Mouse (Mus musculus) MEL (cell line): Measurements from ENCODE around the gene Rasl11b. TPM values are rescaled to one million over a fixed set of nuclear protein-coding genes. Genes with fewer than 3 reads are reported as not detected.

Experiments
- DNase-seq: peaks from one replicate; pipeline ENCODE4 v3.0.0; 2011; ENCODE audit warnings: low read depth, low spot score
- H3K27ac ChIP-seq: 2 replicates; pipeline ENCODE4 v1.5.1; 2012; ENCODE audit warnings: low read depth, mild to moderate bottlenecking, control low read depth, low read length, moderate library complexity; ENCODE audit not compliant: control insufficient read depth
- H3K27me3 ChIP-seq, 2 experiments: fragments of 150-350 bp in 1 of 2; sonication (generic) in 1 of 2; 2 replicates each; pipeline ENCODE4 v1.6.1; 2012; ENCODE audit warnings: low read length in 2 of 2, mild to moderate bottlenecking in 2 of 2, improper control_type of control experiment in 1 of 2, moderate library complexity in 1 of 2; ENCODE audit not compliant: insufficient read depth in 2 of 2, control insufficient read depth in 1 of 2
- H3K36me3 ChIP-seq, 2 experiments: 2 replicates each; pipeline ENCODE4 v1.6.1; 2012 to 2014; ENCODE audit warnings: low read length in 2 of 2, improper control_type of control experiment in 1 of 2, inconsistent platforms in 1 of 2, mild to moderate bottlenecking in 1 of 2; ENCODE audit not compliant: insufficient read depth in 2 of 2, control insufficient read depth in 1 of 2
- H3K4me1 ChIP-seq, 2 experiments: fragments of 150-350 bp in 1 of 2; sonication (generic) in 1 of 2; 2 replicates each; pipeline ENCODE4 v1.6.1; 2012; ENCODE audit warnings: low read length in 2 of 2, improper control_type of control experiment in 1 of 2, mild to moderate bottlenecking in 1 of 2; ENCODE audit not compliant: insufficient read depth in 2 of 2, control insufficient read depth in 1 of 2
- H3K4me3 ChIP-seq, 2 experiments: fragments of 150-350 bp in 1 of 2; sonication (generic) in 1 of 2; 2 replicates each; pipeline ENCODE4 v1.5.1; 2012; ENCODE audit warnings: low read depth in 2 of 2, low read length in 2 of 2, mild to moderate bottlenecking in 2 of 2, moderate library complexity in 2 of 2, control low read depth in 1 of 2, improper control_type of control experiment in 1 of 2; ENCODE audit not compliant: control insufficient read depth in 1 of 2, insufficient read depth in 1 of 2
- H3K79me2 ChIP-seq: 2 replicates; pipeline ENCODE4 v1.6.1; 2012; ENCODE audit warnings: mild to moderate bottlenecking, low read length, moderate library complexity; ENCODE audit not compliant: control insufficient read depth, poor library complexity, insufficient read depth
- H3K9ac ChIP-seq: 2 replicates; pipeline ENCODE4 v1.6.1; 2012; ENCODE audit warnings: low read depth, mild to moderate bottlenecking, control low read depth, low read length, moderate library complexity; ENCODE audit not compliant: control insufficient read depth, poor library complexity, severe bottlenecking
- H3K9me3 ChIP-seq: fragments of 150-350 bp; sonication (generic); replicated peaks from 2 replicates; pipeline ENCODE4 v1.6.1; 2012; ENCODE audit warnings: mild to moderate bottlenecking, low read length, improper control_type of control experiment, moderate library complexity; ENCODE audit not compliant: insufficient read depth
- BHLHE40 ChIP-seq: IDR thresholded peaks from 2 replicates; pipeline ENCODE4 v1.6.1; 2012; ENCODE audit warnings: low read depth, mild to moderate bottlenecking, inconsistent platforms, low read length, improper control_type of control experiment, borderline replicate concordance
- CHD1 ChIP-seq: IDR thresholded peaks from 2 replicates; pipeline ENCODE4 v1.6.1; 2012; ENCODE audit warnings: low read depth, mild to moderate bottlenecking, inconsistent platforms, low read length, improper control_type of control experiment
- CHD2 ChIP-seq: IDR thresholded peaks from 2 replicates; pipeline ENCODE4 v1.6.1; 2011; ENCODE audit warnings: low read length, improper control_type of control experiment
- E2F4 ChIP-seq: IDR thresholded peaks from 2 replicates; pipeline ENCODE4 v1.6.1; 2011; ENCODE audit warnings: low read depth, low read length, improper control_type of control experiment, borderline replicate concordance
- ETS1 ChIP-seq: IDR thresholded peaks from 2 replicates; pipeline ENCODE4 v1.6.1; 2012; ENCODE audit warnings: low read depth, mild to moderate bottlenecking, inconsistent platforms, low read length, improper control_type of control experiment, moderate library complexity
- GATA1 ChIP-seq: IDR thresholded peaks from 2 replicates; pipeline ENCODE4 v1.6.1; 2011; ENCODE audit warnings: low read depth, low read length, improper control_type of control experiment
- HCFC1 ChIP-seq: IDR thresholded peaks from 2 replicates; pipeline ENCODE4 v1.6.1; 2012; ENCODE audit warnings: low read depth, mild to moderate bottlenecking, inconsistent platforms, low read length, improper control_type of control experiment, moderate library complexity
- MAFK ChIP-seq: IDR thresholded peaks from 2 replicates; pipeline ENCODE4 v1.6.1; 2011; ENCODE audit warnings: low read depth, mild to moderate bottlenecking, low read length, improper control_type of control experiment, borderline replicate concordance
- MAX ChIP-seq: IDR thresholded peaks from 2 replicates; pipeline ENCODE4 v1.6.1; 2011; ENCODE audit warnings: low read length, improper control_type of control experiment
- MXI1 ChIP-seq: IDR thresholded peaks from 2 replicates; pipeline ENCODE4 v1.6.1; 2011; ENCODE audit warnings: mild to moderate bottlenecking, low read depth, low read length, improper control_type of control experiment
- MYB ChIP-seq: IDR thresholded peaks from 2 replicates; pipeline ENCODE4 v1.6.1; 2011; ENCODE audit warnings: mild to moderate bottlenecking, low read depth, low read length, improper control_type of control experiment
- MYC ChIP-seq: IDR thresholded peaks from 2 replicates; pipeline ENCODE4 v1.6.1; 2011; ENCODE audit warnings: low read depth, mild to moderate bottlenecking, low read length, improper control_type of control experiment, moderate library complexity
- NELFE ChIP-seq: IDR thresholded peaks from 2 replicates; pipeline ENCODE4 v1.6.1; 2011; ENCODE audit warnings: low read depth, low read length, improper control_type of control experiment
- POLR2A ChIP-seq, 2 experiments: IDR thresholded peaks; 2 replicates each; pipeline ENCODE4 v1.6.1; 2011 to 2012; ENCODE audit warnings: low read length in 2 of 2, mild to moderate bottlenecking in 2 of 2, control low read depth in 1 of 2, improper control_type of control experiment in 1 of 2, low read depth in 1 of 2, moderate library complexity in 1 of 2; ENCODE audit not compliant: control insufficient read depth in 1 of 2, insufficient read depth in 1 of 2, poor library complexity in 1 of 2
- POLR2AphosphoS2 ChIP-seq: IDR thresholded peaks from 2 replicates; pipeline ENCODE4 v1.6.1; 2011; ENCODE audit warnings: low read length, improper control_type of control experiment
- POLR2AphosphoS5 ChIP-seq: IDR thresholded peaks from 2 replicates; pipeline ENCODE4 v1.6.1; 2012; ENCODE audit warnings: low read depth, borderline replicate concordance, mild to moderate bottlenecking, inconsistent platforms, low read length, moderate library complexity, mixed read lengths
- RAD21 ChIP-seq: IDR thresholded peaks from 2 replicates; pipeline ENCODE4 v1.6.1; 2011; ENCODE audit warnings: mild to moderate bottlenecking, low read depth, low read length, improper control_type of control experiment
- RCOR1 ChIP-seq: IDR thresholded peaks from 2 replicates; pipeline ENCODE4 v1.6.1; 2012; ENCODE audit warnings: low read depth, mild to moderate bottlenecking, inconsistent platforms, low read length, improper control_type of control experiment
- SIN3A ChIP-seq: IDR thresholded peaks from 2 replicates; pipeline ENCODE4 v1.6.1; 2012; ENCODE audit warnings: low read length, improper control_type of control experiment, inconsistent platforms
- SMC3 ChIP-seq: IDR thresholded peaks from 2 replicates; pipeline ENCODE4 v1.6.1; 2011; ENCODE audit warnings: low read depth, low read length, improper control_type of control experiment
- TCF12 ChIP-seq: IDR thresholded peaks from 2 replicates; pipeline ENCODE4 v1.6.1; 2014; ENCODE audit warnings: low read depth, mild to moderate bottlenecking, inconsistent platforms, low read length, improper control_type of control experiment, moderate library complexity
- USF1 ChIP-seq: IDR thresholded peaks from 2 replicates; pipeline ENCODE4 v1.6.1; 2014; ENCODE audit warnings: low read depth, mild to moderate bottlenecking, inconsistent platforms, low read length, improper control_type of control experiment, moderate library complexity
- USF2 ChIP-seq, 2 experiments: IDR thresholded peaks; 2 replicates each; pipeline ENCODE4 v1.6.1; 2011 to 2012; ENCODE audit warnings: improper control_type of control experiment in 2 of 2, low read length in 2 of 2, borderline replicate concordance in 1 of 2, inconsistent platforms in 1 of 2, low read depth in 1 of 2, mild to moderate bottlenecking in 1 of 2; ENCODE audit not compliant: insufficient read depth in 1 of 2
- ZMIZ1 ChIP-seq: IDR thresholded peaks from 2 replicates; pipeline ENCODE4 v1.6.1; 2012; ENCODE audit warnings: low read depth, mild to moderate bottlenecking, inconsistent platforms, low read length, improper control_type of control experiment, moderate library complexity
- ZNF384 ChIP-seq: IDR thresholded peaks from 2 replicates; pipeline ENCODE4 v1.6.1; 2012; ENCODE audit warnings: low read depth, mild to moderate bottlenecking, inconsistent platforms, low read length, improper control_type of control experiment
- polyA plus RNA-seq, 2 experiments: library from polyadenylated mRNA; stranded (reverse) in 1 of 2; unstranded in 1 of 2; fragments of >175 nt in 1 of 2; fragments of >200 nt in 1 of 2; gene quantifications; 2 replicates each; pipeline versions ENCODE4 v1.2.1 to v1.2.4; 2012; ENCODE audit warnings: low replicate concordance in 2 of 2, low read depth in 1 of 2; ENCODE audit not compliant: insufficient read length in 2 of 2, insufficient read depth in 1 of 2, missing spikeins in 1 of 2
- total RNA-seq: library from RNA; depleted of rRNA; stranded (reverse); fragments of 300-350 nt; gene quantifications from 2 replicates; pipeline ENCODE4 v1.2.3, GENCODE M21; 2012

The Rasl11b gene
- total and polyA plus RNA-seq, 3 experiments = 0.15 to 0.54 TPM; not detected in 1

GRCm38 (mm10) chr5:74151774-74152173 lies 43.3 kb upstream of the Rasl11b start:
- no peaks in the 10 kb centered on the region for H3K4me1 ChIP-seq
- no peak for DNase-seq
- H3K9me3 ChIP-seq = no peaks in the 10 kb centered on the region
- H3K36me3 ChIP-seq = no peaks in the 10 kb centered on the region
- peaks cover 0 to 1% of the 10 kb centered on the region in 2 experiments; a peak in 1 of 4 replicates for H3K27me3 ChIP-seq
- no peak for TF ChIP-seq MAX
- no peak for TF ChIP-seq ZNF384
- no peak for TF ChIP-seq POLR2AphosphoS5
- TF ChIP-seq RAD21 = no peak
- TF ChIP-seq SIN3A = no peak
- no peak for TF ChIP-seq BHLHE40
- no peak for TF ChIP-seq SMC3
- TF ChIP-seq GATA1 = no peak
- TF ChIP-seq ETS1 = no peak
- no peak for TF ChIP-seq MXI1
- TF ChIP-seq HCFC1 = no peak
- TF ChIP-seq MYB = no peak
- no peak for TF ChIP-seq CHD2
- TF ChIP-seq RCOR1 = no peak
- TF ChIP-seq POLR2A (IDR thresholded peaks at IDR 0.05; ENCODE audit: control insufficient read depth in 1 of 2, insufficient read depth in 1 of 2, low read depth in 1 of 2, low read length in 2 of 2, poor library complexity in 1 of 2) = no peak
- TF ChIP-seq E2F4 = no peak
- TF ChIP-seq POLR2AphosphoS2 = no peak
- no peak overlapping the region for H3K27ac ChIP-seq
- no peaks in the 10 kb centered on the region for H3K79me2 ChIP-seq
- no peak overlapping the region for H3K4me3 ChIP-seq
- H3K9ac ChIP-seq = no peak overlapping the region

- no peak overlapping the region for H3K4me3 ChIP-seq
These were observed 39.2 kb upstream of the Rasl11b start for GRCm38 (mm10) chr5:74155860-74156351.

More at GRCm38 (mm10) chr5:74155860-74156351, 39.2 kb upstream of the Rasl11b start:
- H3K9ac ChIP-seq = no peak overlapping the region
- no peaks in the 10 kb centered on the region for H3K79me2 ChIP-seq
- TF ChIP-seq BHLHE40 (no peak), USF2 (IDR thresholded peaks at IDR 0.05; ENCODE audit: borderline replicate concordance in 1 of 2, insufficient read depth in 1 of 2, low read depth in 1 of 2, low read length in 2 of 2) (no peak), CHD1 (no peak), MYC (no peak), TCF12 (no peak), MAFK (no peak), ZMIZ1 (no peak), USF1 (no peak), NELFE (no peak), SIN3A (no peak)
- H3K27ac ChIP-seq = no peak overlapping the region
- no peaks in the 10 kb centered on the region for H3K4me1 ChIP-seq
- no peaks in the 10 kb centered on the region for H3K36me3 ChIP-seq
- DNase-seq = no peak
- no peaks in the 10 kb centered on the region for H3K9me3 ChIP-seq
- H3K27me3 ChIP-seq = peaks cover 0 to 1% of the 10 kb centered on the region in 2 experiments; a peak in 1 of 4 replicates
